8 mouse cellular contexts compared by ENCODE assay signal in genomic region chr19:6277661-6278438, GRCm38 (mm10). TPM values are rescaled to one million over a fixed set of nuclear protein-coding genes. Genes with fewer than 3 reads are reported as not detected.
DNase-seq lines count a peak whose midpoint lies in the region; ATAC-seq and TF ChIP-seq lines count a peak whose summit lies in the region.

No protein-coding gene starts in this region.

- peak overlapping the region; percentile 92 for H3K4me3 ChIP-seq in heart, adult 2 months

- TF ChIP-seq POLR2A in heart, adult 2 months (IDR thresholded peaks at IDR 0.05; ENCODE audit: insufficient read depth, low read depth, low read length), result peak; percentile 96

- intact Hi-C loops in heart, adult 2 months (cut with DNase I), result no loop called here

- WGBS in heart, adult 2 months, result 1% methylated on average over 10 of the region's 10 CpGs

- H3K9ac ChIP-seq in heart, adult 2 months (ENCODE audit: low read depth, low read length), result peak overlapping the region; percentile 98

- peaks cover 24% of the 10 kb centered on the region for H3K36me3 ChIP-seq in heart, adult 2 months (ENCODE audit: control insufficient read depth, insufficient read depth, low read length)

- peak overlapping the region; percentile 98 for H3K27ac ChIP-seq in heart, adult 2 months

- ATAC-seq in inflammation-experienced regulatory T-cells, adult 6 months, result no peak

- TF ChIP-seq EP300 in heart, adult 2 months (IDR thresholded peaks at IDR 0.05; ENCODE audit: insufficient read depth, low read depth, low read length), result peak; percentile 85

- no peaks in the 10 kb centered on the region for H3K27me3 ChIP-seq in heart, adult 2 months (ENCODE audit: control insufficient read depth, insufficient read depth, low read length)

- no peak for TF ChIP-seq CTCF in heart, adult 2 months (IDR thresholded peaks at IDR 0.05)

- peak; percentile 73 for DNase-seq in cerebellum, adult 11-12 months
- DNase-seq in cerebellum, adult 11 months, result no peak
- DNase-seq in embryo, embryonic 10.5 days (ENCODE audit: low spot score), result peak; percentile 69
- DNase-seq in heart, adult 2 months, result peak; percentile 82 to 89
- DNase-seq in kidney, adult 9 months, result peak; percentile 93
- peak; percentile 94 for DNase-seq in lung, postnatal 25 days (ENCODE audit: low spot score)
- DNase-seq in retina, embryonic 14.5 days (ENCODE audit: low spot score), result peak; percentile 50

- peaks cover 3% of the 10 kb centered on the region for H3K79me2 ChIP-seq in heart, adult 2 months (replicated peaks; ENCODE audit: control insufficient read depth, insufficient read depth, low read length)

- H3K4me1 ChIP-seq in heart, adult 2 months (ENCODE audit: control insufficient read depth, insufficient read depth, low read length), result peaks cover 26% of the 10 kb centered on the region

RNA-seq across cellular contexts. Expression of gene Ehd1, which starts 1.3 kb away (rescaled TPM):
- total RNA-seq in heart, adult 2 months (2021), result 100 to 1,000 TPM in 1 of 2 experiments, 10 to 100 TPM in 1; 98.0 to 120 TPM
- polyA plus RNA-seq in heart, adult 2 months (2012; rRNA removed), result 111 and 142 TPM in 2 replicates
- 10 to 100 TPM; 10.8 to 36.2 (median 11.4) TPM for polyA plus RNA-seq in inflammation-experienced regulatory T-cells, adult 6 months (2017; shearing (Covaris generic))

RNA-seq across cellular contexts. Expression of gene Cdc42bpg, which starts 28.4 kb away (rescaled TPM):
- 10 to 100 TPM; 11.7 to 13.9 TPM for total RNA-seq in heart, adult 2 months (2021)
- 7.0 and 7.7 TPM in 2 replicates for polyA plus RNA-seq in heart, adult 2 months (2012; rRNA removed)
- under 1 TPM; 0.15 to 0.36 (median 0.26) TPM for polyA plus RNA-seq in inflammation-experienced regulatory T-cells, adult 6 months (2017; shearing (Covaris generic))

RNA-seq across cellular contexts. Expression of gene Atg2a, which starts 36.4 kb away (rescaled TPM):
- 10 to 100 TPM; 20.5 to 24.5 TPM for total RNA-seq in heart, adult 2 months (2021)
- 26.3 and 26.7 TPM in 2 replicates for polyA plus RNA-seq in heart, adult 2 months (2012; rRNA removed)
- 10 to 100 TPM in 2 of 3 experiments, 1 to 10 TPM in 1; 8.1 to 12.6 (median 11.5) TPM for polyA plus RNA-seq in inflammation-experienced regulatory T-cells, adult 6 months (2017; shearing (Covaris generic))

RNA-seq across cellular contexts. Expression of gene Ppp2r5b, which starts 42.2 kb away (rescaled TPM):
- total RNA-seq in heart, adult 2 months (2021), result 10 to 100 TPM; 34.8 to 35.1 TPM
- 36.8 and 40.6 TPM in 2 replicates for polyA plus RNA-seq in heart, adult 2 months (2012; rRNA removed)
- polyA plus RNA-seq in inflammation-experienced regulatory T-cells, adult 6 months (2017; shearing (Covaris generic)), result 1 to 10 TPM; 1.7 to 3.3 (median 2.2) TPM

RNA-seq across cellular contexts. Expression of gene Gpha2, which starts 51.7 kb away (rescaled TPM):
- total RNA-seq in heart, adult 2 months (2021), result not detected
- polyA plus RNA-seq in heart, adult 2 months (2012; rRNA removed), result 0.27 TPM in 1 of 2 replicates, not detected in the other
- not detected for polyA plus RNA-seq in inflammation-experienced regulatory T-cells, adult 6 months (2017; shearing (Covaris generic))
